Mouse (Mus musculus) liver, embryonic 13.5 days (tissue): ENCODE results near the gene Creg1. TPM values are rescaled to one million over a fixed set of nuclear protein-coding genes. Genes with fewer than 3 reads are reported as not detected.
"Not testable (repeated sequence)": the region's sequence is repeated elsewhere in the genome, so short reads cannot be mapped to it uniquely, and the experiment has no call there.

Experiments used
- ATAC-seq: fragments of 200-750 bp; cut with Nextera tagmentation; 2 replicates; pipeline ENCODE4 v1.8.0; 2017; ENCODE audit warnings: low read depth, mild to moderate bottlenecking, moderate number of reproducible peaks, moderate library complexity
- DNase-seq: peaks from one replicate; pipeline ENCODE4 v3.0.0; 2022
- H3K27ac ChIP-seq: fragments of 300-500 bp; sonication (generic); 2 replicates; pipeline ENCODE4 v1.5.1; 2015; ENCODE audit warnings: moderate library complexity, mild to moderate bottlenecking, inconsistent platforms
- H3K27me3 ChIP-seq: fragments of 300-500 bp; sonication (generic); 2 replicates; pipeline ENCODE4 v1.6.1; 2015; ENCODE audit warnings: mild to moderate bottlenecking, inconsistent platforms
- H3K36me3 ChIP-seq: fragments of 300-500 bp; sonication (generic); 2 replicates; pipeline ENCODE4 v1.6.1; 2015; ENCODE audit warnings: mild to moderate bottlenecking, inconsistent platforms
- H3K4me1 ChIP-seq: fragments of 300-500 bp; sonication (generic); replicated peaks from 2 replicates; pipeline ENCODE4 v1.6.1; 2015; ENCODE audit warnings: inconsistent platforms
- H3K4me2 ChIP-seq: fragments of 300-500 bp; sonication (generic); 2 replicates; pipeline ENCODE4 v1.6.1; 2015; ENCODE audit warnings: inconsistent platforms, mild to moderate bottlenecking, moderate library complexity
- H3K4me3 ChIP-seq: fragments of 300-500 bp; sonication (generic); replicated peaks from 2 replicates; pipeline ENCODE4 v1.5.1; 2015; ENCODE audit warnings: mild to moderate bottlenecking, inconsistent platforms
- H3K9ac ChIP-seq: fragments of 300-500 bp; sonication (generic); 2 replicates; pipeline ENCODE4 v1.6.1; 2015; ENCODE audit warnings: mild to moderate bottlenecking, inconsistent platforms
- H3K9me3 ChIP-seq: fragments of 300-500 bp; sonication (generic); replicated peaks from 2 replicates; pipeline ENCODE4 v1.6.1; 2016; ENCODE audit warnings: inconsistent platforms
- WGBS: fragments of 180-500 bp; shearing (Covaris S2); methylation state at CpG from one replicate; pipeline ENCODE4 v1.1.7; 2015; ENCODE audit not compliant: insufficient replicate concordance; 5-methylcytosine and 5-hydroxymethylcytosine counted together
- polyA plus RNA-seq: library from polyadenylated mRNA; unstranded; fragments of >200 nt; fragmentation: Nextera tagmentation; extraction: Ambion mirVana; gene quantifications from 2 replicates; pipeline ENCODE4 v1.2.1, GENCODE M21; 2015

The Creg1 gene
- polyA plus RNA-seq, 1 experiment from 2014 or later, result 344 TPM

GRCm38 (mm10) chr1:165754205-165754604 is 9.3 kb upstream of the Creg1 start:
- ATAC-seq (no peak), DNase-seq (no peak)
- H3K9ac ChIP-seq, result no peak overlapping the region
- H3K4me3 ChIP-seq, result no peak overlapping the region
- no peaks in the 10 kb centered on the region for H3K9me3 ChIP-seq
- H3K36me3 ChIP-seq, result no peaks in the 10 kb centered on the region
- no peaks in the 10 kb centered on the region for H3K27me3 ChIP-seq
- peaks cover 10% of the 10 kb centered on the region; the same call in 1 of the 2 replicates for H3K4me1 ChIP-seq
- WGBS, result 81% methylated on average over 6 of the region's 6 CpGs
- H3K4me2 ChIP-seq, result no peak overlapping the region
- H3K27ac ChIP-seq, result no peak overlapping the region

DNA sequence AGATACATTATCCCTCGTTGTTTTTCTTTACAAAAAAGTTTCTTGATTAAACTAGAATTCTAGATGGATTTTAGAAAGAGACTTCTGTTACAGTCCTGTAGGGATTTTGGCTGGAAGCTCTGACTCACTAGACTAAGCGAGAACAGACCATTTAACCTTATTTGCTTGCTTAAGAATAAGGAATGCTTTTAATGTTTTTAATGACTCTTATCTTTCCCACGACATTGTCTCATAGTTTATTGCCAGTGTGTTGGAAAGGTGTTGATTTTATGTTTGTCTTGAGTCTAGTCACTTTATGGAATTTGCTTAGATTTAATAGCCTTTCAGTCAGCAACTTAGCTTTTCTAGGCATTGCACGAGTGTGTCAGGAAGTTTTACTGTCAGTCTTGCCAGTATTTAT is 8.4 kb upstream of the Creg1 start:
- Histone ChIP-seq H3K27me3 (no peaks in the 10 kb centered on the region), H3K9me3 (no peaks in the 10 kb centered on the region), H3K4me1 (peaks cover 10% of the 10 kb centered on the region; the same call in 1 of the 2 replicates), H3K4me2 (no peak overlapping the region), H3K9ac (no peak overlapping the region), H3K27ac (no peak overlapping the region), H3K4me3 (no peak overlapping the region), H3K36me3 (no peaks in the 10 kb centered on the region)
- DNase-seq (no peak), ATAC-seq (no peak)
- 36% methylated on average over 4 of the region's 4 CpGs for WGBS

- H3K27ac ChIP-seq, result no peak overlapping the region
- no peak overlapping the region for H3K4me3 ChIP-seq
- H3K9ac ChIP-seq, result no peak overlapping the region
- WGBS, result 66% methylated on average over 3 of the region's 3 CpGs
- no peaks in the 10 kb centered on the region for H3K9me3 ChIP-seq
- ATAC-seq (no peak), DNase-seq (no peak)
- H3K4me1 ChIP-seq, result peaks cover 39% of the 10 kb centered on the region
- H3K4me2 ChIP-seq, result no peak overlapping the region
- no peaks in the 10 kb centered on the region for H3K27me3 ChIP-seq
- peaks cover 8% of the 10 kb centered on the region for H3K36me3 ChIP-seq
Observed at GRCm38 (mm10) chr1:165761522-165762305, 1.8 kb upstream of the Creg1 start.

DNA sequence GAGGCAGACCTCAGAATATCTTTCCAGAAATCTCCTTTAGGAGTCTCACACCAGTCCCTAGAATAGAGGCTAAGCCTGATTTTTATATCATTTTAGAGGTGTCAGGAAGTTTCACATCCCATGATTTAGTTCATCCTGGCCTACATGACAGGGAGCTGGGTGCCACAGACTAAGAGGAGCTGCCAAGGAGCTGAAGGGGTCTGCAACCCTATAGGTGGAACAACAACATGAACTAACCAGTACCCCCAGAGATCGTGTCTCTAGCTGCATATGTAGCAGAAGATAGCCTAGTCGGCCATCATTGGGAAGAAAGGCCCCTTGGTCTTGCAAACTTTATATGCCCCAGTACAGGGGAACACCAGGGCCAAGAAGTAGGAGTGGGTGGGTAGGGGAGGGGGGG is 1.0 kb upstream of the Creg1 start:
- Histone ChIP-seq H3K9ac (peak overlapping the region; percentile 42; the same call in 1 of the 2 replicates), H3K4me1 (peaks cover 47% of the 10 kb centered on the region), H3K36me3 (peaks cover 15% of the 10 kb centered on the region), H3K4me3 (peak overlapping the region; percentile 94; the same call in 1 of the 2 replicates), H3K4me2 (peak overlapping the region; percentile 89)
- DNase-seq, H3K27ac ChIP-seq, H3K9me3 ChIP-seq, H3K27me3 ChIP-seq, ATAC-seq: not testable (repeated sequence)
- 31% methylated on average over 2 of the region's 2 CpGs for WGBS

GRCm38 (mm10) chr1:165762914-165763634 is 472 bp upstream of the Creg1 start:
- Histone ChIP-seq H3K4me3 (peak overlapping the region; percentile 94), H3K27me3 (no peaks in the 10 kb centered on the region), H3K9me3 (no peaks in the 10 kb centered on the region), H3K9ac (peak overlapping the region; percentile 61), H3K4me2 (peak overlapping the region; percentile 89), H3K4me1 (peaks cover 51% of the 10 kb centered on the region), H3K36me3 (peaks cover 15% of the 10 kb centered on the region), H3K27ac (peak overlapping the region; percentile 97)
- no peak for DNase-seq
- no peak for ATAC-seq
- WGBS, result 12% methylated on average over 14 of the region's 14 CpGs

DNA sequence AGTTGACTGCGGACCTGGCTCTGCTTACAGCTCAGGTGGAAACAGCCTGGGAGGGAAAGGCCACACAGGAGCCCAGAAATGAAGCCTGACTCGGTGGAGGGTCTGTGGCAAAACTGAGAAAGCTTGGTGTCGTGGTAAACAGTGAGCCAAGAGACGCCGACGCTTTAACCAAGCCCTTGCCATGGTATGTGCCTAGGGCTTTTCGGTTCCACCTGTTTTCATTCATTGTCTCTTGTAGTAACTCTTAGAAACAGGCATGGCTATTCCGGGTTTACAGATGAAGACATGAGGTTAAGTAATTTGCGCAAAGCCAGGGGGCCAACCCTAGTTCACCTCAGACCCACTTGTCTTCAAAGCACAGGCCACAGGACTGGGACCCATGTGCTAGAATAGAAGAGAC is 1.0 kb downstream of the Creg1 start:
- ATAC-seq, result no peak
- WGBS, result 25% methylated on average over 9 of the region's 9 CpGs

DNA sequence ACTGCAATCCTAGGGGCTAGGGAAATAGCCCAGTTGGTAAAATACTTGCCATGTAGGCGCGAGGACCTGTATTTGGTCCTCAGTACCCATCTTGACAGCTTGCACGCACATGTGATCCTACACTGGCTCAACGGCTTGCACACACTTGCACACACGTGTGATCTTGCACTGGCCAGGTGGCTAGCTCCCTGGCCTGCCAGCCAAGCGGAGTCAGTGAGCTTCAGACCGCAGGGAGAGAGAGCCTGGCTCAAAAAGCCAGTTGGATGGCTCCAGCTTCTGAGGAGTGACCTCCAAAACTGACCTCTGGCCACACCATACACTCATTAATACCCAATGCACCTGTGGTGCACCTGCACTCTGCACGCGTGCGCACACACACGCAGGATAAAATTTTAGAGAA is 1.5 kb downstream of the Creg1 start:
- peak overlapping the region; percentile 98 for H3K9ac ChIP-seq

More for the DNA sequence above, 1.0 kb downstream of the Creg1 start:
- H3K9me3 ChIP-seq, result no peaks in the 10 kb centered on the region
- peaks cover 15% of the 10 kb centered on the region for H3K36me3 ChIP-seq
- H3K4me1 ChIP-seq, result peaks cover 64% of the 10 kb centered on the region
- no peak for DNase-seq
- H3K27me3 ChIP-seq, result no peaks in the 10 kb centered on the region
- peak overlapping the region; percentile 98 for H3K9ac ChIP-seq
- H3K27ac ChIP-seq, result peak overlapping the region; percentile 97
- peak overlapping the region; percentile 89 for H3K4me2 ChIP-seq
- peak overlapping the region; percentile 94 for H3K4me3 ChIP-seq

GRCm38 (mm10) chr1:165765651-165766294 is 2.2 kb downstream of the Creg1 start:
- H3K4me2 ChIP-seq, result peak overlapping the region; percentile 89
- DNase-seq (no peak), ATAC-seq (no peak)
- H3K4me1 ChIP-seq, result peaks cover 74% of the 10 kb centered on the region
- H3K9me3 ChIP-seq, result no peaks in the 10 kb centered on the region
- peak overlapping the region; percentile 98 for H3K9ac ChIP-seq
- peaks cover 27% of the 10 kb centered on the region for H3K36me3 ChIP-seq
- WGBS, result 49% methylated on average over 17 of the region's 17 CpGs
- H3K27ac ChIP-seq, result peak overlapping the region; percentile 97
- peak overlapping the region; percentile 94 for H3K4me3 ChIP-seq
- no peaks in the 10 kb centered on the region for H3K27me3 ChIP-seq

More for the DNA sequence above, 1.5 kb downstream of the Creg1 start:
- peaks cover 19% of the 10 kb centered on the region for H3K36me3 ChIP-seq
- no peaks in the 10 kb centered on the region for H3K9me3 ChIP-seq
- peak overlapping the region; percentile 94 for H3K4me3 ChIP-seq
- peak overlapping the region; percentile 97 for H3K27ac ChIP-seq
- 67% methylated on average over 11 of the region's 11 CpGs for WGBS
- ATAC-seq (no peak), DNase-seq (no peak)
- H3K27me3 ChIP-seq, result no peaks in the 10 kb centered on the region
- H3K4me1 ChIP-seq, result peaks cover 69% of the 10 kb centered on the region
- H3K4me2 ChIP-seq, result peak overlapping the region; percentile 89

DNA sequence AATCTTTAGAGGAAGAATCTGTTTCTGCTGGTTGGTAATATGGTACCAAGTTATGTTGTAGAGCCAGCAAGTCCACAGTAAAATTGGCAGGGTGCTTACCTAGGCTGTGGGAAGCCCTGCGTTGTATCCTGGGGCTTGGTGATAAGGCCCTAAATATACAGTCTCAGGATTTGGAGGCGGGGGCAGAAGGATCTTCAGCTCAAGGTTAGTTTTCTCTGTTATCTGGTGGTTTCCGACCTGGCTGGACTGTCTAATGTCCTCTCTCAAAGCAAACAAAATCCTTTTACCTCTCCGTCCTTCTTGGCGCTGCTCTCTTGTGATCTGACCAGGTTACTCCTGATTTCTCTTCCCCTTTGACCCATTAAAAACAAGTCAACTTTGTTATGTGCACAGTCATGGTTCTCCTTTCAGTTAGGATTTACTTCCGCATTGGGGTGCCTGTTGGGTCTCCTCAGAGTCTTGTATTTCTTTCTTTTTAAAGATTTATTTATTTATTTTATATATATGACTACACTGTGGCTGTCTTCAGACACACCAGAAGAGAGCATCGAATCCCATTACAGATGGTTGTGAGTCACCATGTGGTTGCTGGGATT is 2.8 kb downstream of the Creg1 start:
- Histone ChIP-seq H3K27ac (peak overlapping the region; percentile 97), H3K36me3 (peaks cover 33% of the 10 kb centered on the region), H3K4me3 (peak overlapping the region; percentile 94), H3K27me3 (no peaks in the 10 kb centered on the region), H3K9me3 (no peaks in the 10 kb centered on the region), H3K4me1 (peaks cover 80% of the 10 kb centered on the region), H3K9ac (peak overlapping the region; percentile 98), H3K4me2 (peak overlapping the region; percentile 89)
- DNase-seq (peak; percentile 76), ATAC-seq (peak; percentile 67)
- 18% methylated on average over 7 of the region's 7 CpGs for WGBS

DNA sequence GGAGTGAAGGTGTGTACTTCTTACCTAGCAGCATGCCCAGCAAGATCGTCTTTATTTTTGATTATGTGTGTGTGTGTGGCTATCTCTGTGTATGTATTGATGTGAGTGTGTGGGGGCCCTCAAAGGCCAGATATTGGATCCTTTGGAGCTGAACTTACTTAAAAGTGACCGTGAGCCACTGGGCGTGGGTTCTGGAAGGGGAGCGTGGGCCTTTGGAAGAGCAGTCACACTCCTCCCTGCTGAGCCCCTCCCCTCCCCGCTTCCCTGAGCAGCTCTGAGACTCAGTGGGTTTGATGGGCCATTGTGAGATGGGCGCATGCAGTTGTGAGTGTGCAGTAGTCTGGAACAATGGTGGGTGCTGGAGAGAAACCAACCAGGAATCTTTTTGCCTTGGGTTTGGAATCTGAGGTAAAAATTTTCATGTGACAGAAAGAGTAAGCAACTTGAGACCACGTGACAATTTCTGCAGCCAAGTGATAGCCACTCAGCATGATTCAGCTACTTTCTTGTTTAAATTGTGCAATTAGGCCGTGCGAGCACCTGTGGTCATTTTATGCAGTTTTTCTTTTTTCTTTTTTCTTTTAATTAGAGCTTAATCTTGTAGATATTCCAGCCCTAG is 5.5 kb downstream of the Creg1 start:
- ATAC-seq (peak; percentile 49), DNase-seq (peak; percentile 68)
- peaks cover 59% of the 10 kb centered on the region for H3K36me3 ChIP-seq
- no peaks in the 10 kb centered on the region for H3K27me3 ChIP-seq
- H3K9ac ChIP-seq, result peak overlapping the region; percentile 98
- H3K4me2 ChIP-seq, result peak overlapping the region; percentile 89
- peak overlapping the region; percentile 97 for H3K27ac ChIP-seq
- H3K9me3 ChIP-seq, result no peaks in the 10 kb centered on the region
- peak overlapping the region; percentile 94 for H3K4me3 ChIP-seq
- 15% methylated on average over 9 of the region's 9 CpGs for WGBS
- peaks cover 86% of the 10 kb centered on the region for H3K4me1 ChIP-seq
